Mouse (Mus musculus) heart, embryonic 12.5 days (tissue): ENCODE measurements around the gene Epc2. TPM values are rescaled to one million over a fixed set of nuclear protein-coding genes. Genes with fewer than 3 reads are reported as not detected.
"Not testable (repeated sequence)": the region's sequence is repeated elsewhere in the genome, so short reads cannot be mapped to it uniquely, and the experiment has no call there.

Experiments used
- ATAC-seq: fragments of 200-750 bp; cut with Nextera tagmentation; 2 replicates; pipeline ENCODE4 v1.8.0; 2017; ENCODE audit warnings: moderate TSS enrichment, moderate library complexity; ENCODE audit not compliant: insufficient number of reproducible peaks, low FRiP score
- H3K27ac ChIP-seq: fragments of 300-500 bp; sonication (generic); 2 replicates; pipeline ENCODE4 v1.5.1; 2016; ENCODE audit warnings: mild to moderate bottlenecking, moderate library complexity; ENCODE audit not compliant: poor library complexity, severe bottlenecking
- H3K27me3 ChIP-seq: fragments of 300-500 bp; sonication (generic); replicated peaks from 2 replicates; pipeline ENCODE4 v1.6.1; 2016; ENCODE audit warnings: mild to moderate bottlenecking, moderate library complexity
- H3K36me3 ChIP-seq: fragments of 300-500 bp; sonication (generic); 2 replicates; pipeline ENCODE4 v1.6.1; 2016; ENCODE audit warnings: mild to moderate bottlenecking, moderate library complexity
- H3K4me1 ChIP-seq: fragments of 300-500 bp; sonication (generic); replicated peaks from 2 replicates; pipeline ENCODE4 v1.6.1; 2016; ENCODE audit warnings: mild to moderate bottlenecking
- H3K4me2 ChIP-seq: fragments of 300-500 bp; sonication (generic); 2 replicates; pipeline ENCODE4 v1.6.1; 2016; ENCODE audit warnings: mild to moderate bottlenecking, moderate library complexity
- H3K4me3 ChIP-seq: fragments of 300-500 bp; sonication (generic); 2 replicates; pipeline ENCODE4 v1.5.1; 2016; ENCODE audit warnings: mild to moderate bottlenecking
- H3K9ac ChIP-seq: fragments of 300-500 bp; sonication (generic); 2 replicates; pipeline ENCODE4 v1.6.1; 2016; ENCODE audit warnings: mild to moderate bottlenecking, moderate library complexity
- H3K9me3 ChIP-seq: fragments of 300-500 bp; sonication (generic); replicated peaks from 2 replicates; pipeline ENCODE4 v1.6.1; 2016; ENCODE audit warnings: mild to moderate bottlenecking, moderate library complexity
- WGBS: fragments of 180-500 bp; shearing (Covaris S2); methylation state at CpG from one replicate; pipeline ENCODE4 v1.1.7; 2016; 5-methylcytosine and 5-hydroxymethylcytosine counted together
- polyA plus RNA-seq: library from polyadenylated mRNA; unstranded; fragments of >200 nt; fragmentation: Nextera tagmentation; extraction: Ambion mirVana; gene quantifications from 2 replicates; pipeline ENCODE4 v1.2.1, GENCODE M21; 2016

The Epc2 gene
- polyA plus RNA-seq, 1 experiment from 2014 or later: 5.5 TPM

DNA sequence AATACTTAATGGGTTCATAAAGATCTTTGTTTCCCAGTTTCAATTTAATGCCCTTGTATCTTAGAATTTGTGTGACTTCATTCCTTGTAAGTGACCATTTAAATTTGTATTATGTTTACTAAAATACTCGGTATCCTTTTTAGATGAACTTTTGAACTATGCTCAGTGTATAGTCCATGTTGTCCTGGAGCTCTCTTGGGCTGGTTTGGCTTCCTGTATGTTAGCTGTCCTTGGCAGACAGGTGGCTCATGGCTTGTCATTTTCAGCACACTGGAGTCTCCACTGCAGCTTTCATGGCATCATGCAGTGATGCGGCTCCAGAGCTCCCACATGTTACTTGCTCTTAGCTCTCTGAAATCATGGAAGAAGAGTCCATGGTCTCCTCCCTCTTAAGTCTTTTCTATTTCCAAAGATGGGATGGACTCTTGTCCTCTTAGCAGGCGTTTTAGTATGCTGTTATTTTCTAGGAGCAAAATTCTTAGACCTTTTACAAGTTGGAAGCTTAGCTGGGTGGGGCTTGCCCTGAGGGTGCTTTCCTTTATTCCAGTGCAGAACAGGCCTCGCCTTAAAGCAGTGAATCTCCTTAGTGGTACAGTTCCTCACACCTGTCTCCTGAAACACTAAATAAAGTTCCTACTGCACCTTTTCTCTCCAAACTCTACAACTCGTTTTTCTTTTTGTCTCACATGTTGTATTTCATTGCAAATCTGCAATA is 20.5 kb downstream of the Epc2 start:
- Histone ChIP-seq H3K9ac (no peak overlapping the region), H3K4me1 (peaks cover 21% of the 10 kb centered on the region), H3K9me3 (no peaks in the 10 kb centered on the region), H3K4me3 (no peak overlapping the region), H3K4me2 (no peak overlapping the region), H3K36me3 (no peaks in the 10 kb centered on the region), H3K27me3 (no peaks in the 10 kb centered on the region), H3K27ac (no peak overlapping the region)
- ATAC-seq: no peak
- 73% methylated on average over 5 of the region's 5 CpGs for WGBS

GRCm38 (mm10) chr2:49472443-49472842 is 21.2 kb downstream of the Epc2 start:
- H3K9ac ChIP-seq: no peak overlapping the region
- H3K27ac ChIP-seq: no peak overlapping the region
- no peak for ATAC-seq
- no peak overlapping the region for H3K4me2 ChIP-seq
- H3K9me3 ChIP-seq: no peaks in the 10 kb centered on the region
- peaks cover 21% of the 10 kb centered on the region for H3K4me1 ChIP-seq
- H3K36me3 ChIP-seq: no peaks in the 10 kb centered on the region
- H3K4me3 ChIP-seq: no peak overlapping the region
- 75% methylated on average over 6 of the region's 6 CpGs for WGBS
- H3K27me3 ChIP-seq: no peaks in the 10 kb centered on the region

GRCm38 (mm10) chr2:49482146-49482545 is 30.9 kb downstream of the Epc2 start:
- Histone ChIP-seq H3K4me2 (no peak overlapping the region), H3K9ac (no peak overlapping the region), H3K4me3 (no peak overlapping the region), H3K4me1 (peaks cover 3% of the 10 kb centered on the region; the same call in 1 of the 2 replicates), H3K27ac (no peak overlapping the region), H3K36me3 (no peaks in the 10 kb centered on the region), H3K9me3 (no peaks in the 10 kb centered on the region), H3K27me3 (no peaks in the 10 kb centered on the region)
- no peak for ATAC-seq

- Histone ChIP-seq H3K27me3 (no peaks in the 10 kb centered on the region), H3K9ac (no peak overlapping the region), H3K27ac (no peak overlapping the region), H3K9me3 (no peaks in the 10 kb centered on the region), H3K4me1 (peaks cover 3% of the 10 kb centered on the region; the same call in 1 of the 2 replicates), H3K4me3 (no peak overlapping the region), H3K4me2 (no peak overlapping the region), H3K36me3 (no peaks in the 10 kb centered on the region)
- ATAC-seq: no peak
- 93% methylated on average over 5 of the region's 5 CpGs for WGBS
Measured at GRCm38 (mm10) chr2:49483382-49483781, 32.1 kb downstream of the Epc2 start.

GRCm38 (mm10) chr2:49501435-49501834 is 50.1 kb downstream of the Epc2 start:
- Histone ChIP-seq H3K9me3 (no peaks in the 10 kb centered on the region), H3K27me3 (no peaks in the 10 kb centered on the region), H3K4me3 (no peak overlapping the region), H3K27ac (no peak overlapping the region), H3K4me2 (no peak overlapping the region), H3K36me3 (0 out of 2 replicates have a peak, but pooled peaks cover 3% of the 10 kb centered on the region), H3K4me1 (0 out of 2 replicates have a peak, but pooled peaks cover 6% of the 10 kb centered on the region), H3K9ac (no peak overlapping the region)
- WGBS: 49% methylated on average over 4 of the region's 4 CpGs
- no peak for ATAC-seq

- no peaks in the 10 kb centered on the region for H3K27me3 ChIP-seq
- H3K4me3 ChIP-seq: no peak overlapping the region
- ATAC-seq: no peak
- no peak overlapping the region for H3K9ac ChIP-seq
- WGBS: 47% methylated on average over 3 of the region's 3 CpGs
- H3K4me1 ChIP-seq: 0 out of 2 replicates have a peak, but pooled peaks cover 6% of the 10 kb centered on the region
- H3K9me3 ChIP-seq: no peaks in the 10 kb centered on the region
- H3K27ac ChIP-seq: no peak overlapping the region
- H3K36me3 ChIP-seq: 0 out of 2 replicates have a peak, but pooled peaks cover 3% of the 10 kb centered on the region
- H3K4me2 ChIP-seq: no peak overlapping the region
Measured at GRCm38 (mm10) chr2:49503596-49503995, 52.3 kb downstream of the Epc2 start.

DNA sequence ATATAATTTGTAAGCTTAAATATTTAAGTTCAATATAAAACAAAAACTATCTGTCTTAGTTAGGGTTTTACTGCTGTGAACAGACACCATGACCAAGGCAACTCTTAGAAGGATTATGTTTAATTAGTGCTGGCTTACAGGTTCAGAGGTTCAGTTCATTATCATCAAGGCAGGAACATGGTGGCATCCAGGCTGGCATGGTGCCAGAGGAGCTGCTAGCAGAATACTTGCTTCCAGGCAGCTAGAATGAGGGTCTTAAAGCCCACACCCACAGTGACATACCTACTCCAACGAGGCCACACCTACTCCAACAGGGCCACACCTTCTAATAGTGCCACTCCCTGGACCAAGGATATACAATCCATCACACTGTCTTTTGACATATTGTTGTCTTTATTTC is 53.9 kb downstream of the Epc2 start:
- H3K9ac ChIP-seq, ATAC-seq, H3K4me1 ChIP-seq, H3K9me3 ChIP-seq, H3K27me3 ChIP-seq, H3K4me3 ChIP-seq, H3K27ac ChIP-seq, H3K36me3 ChIP-seq, H3K4me2 ChIP-seq: not testable (repeated sequence)
- WGBS: 93% methylated on average over 1 of the region's 1 CpGs

DNA sequence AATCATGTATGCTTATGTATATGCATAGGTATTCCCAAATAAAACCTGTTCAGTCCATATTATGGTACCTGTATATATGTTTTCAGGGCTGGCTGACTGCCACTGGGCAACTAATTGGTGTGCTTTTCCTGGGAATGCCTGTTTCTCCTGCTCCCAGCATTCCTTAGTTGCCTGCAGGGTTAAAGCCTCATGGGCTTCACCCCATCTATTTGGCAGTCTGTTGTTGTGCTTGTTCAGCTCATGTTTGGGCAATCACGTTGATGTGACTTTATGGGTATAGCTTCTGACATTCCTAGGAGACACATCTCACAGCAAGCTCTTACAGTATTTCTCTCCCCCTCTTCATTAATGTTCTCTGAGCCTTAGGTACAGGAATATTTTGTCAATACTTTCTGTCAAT is 59.5 kb downstream of the Epc2 start:
- Histone ChIP-seq H3K9ac (no peak overlapping the region), H3K4me2 (no peak overlapping the region), H3K4me1 (peaks cover 20% of the 10 kb centered on the region), H3K36me3 (no peaks in the 10 kb centered on the region), H3K27ac (no peak overlapping the region), H3K4me3 (no peak overlapping the region), H3K9me3 (no peaks in the 10 kb centered on the region), H3K27me3 (no peaks in the 10 kb centered on the region)
- 43% methylated on average over 1 of the region's 1 CpGs for WGBS
- ATAC-seq: no peak

GRCm38 (mm10) chr2:49516011-49516410 is 64.7 kb downstream of the Epc2 start:
- Histone ChIP-seq H3K4me1 (peaks cover 30% of the 10 kb centered on the region), H3K36me3 (no peaks in the 10 kb centered on the region), H3K9me3 (no peaks in the 10 kb centered on the region), H3K27ac (no peak overlapping the region), H3K4me3 (no peak overlapping the region), H3K9ac (no peak overlapping the region), H3K27me3 (no peaks in the 10 kb centered on the region), H3K4me2 (no peak overlapping the region)
- no peak for ATAC-seq
- 43% methylated on average over 2 of the region's 2 CpGs for WGBS

- Histone ChIP-seq H3K4me3 (no peak overlapping the region), H3K36me3 (peaks cover 4% of the 10 kb centered on the region; the same call in 1 of the 2 replicates), H3K9me3 (no peaks in the 10 kb centered on the region), H3K27me3 (no peaks in the 10 kb centered on the region), H3K4me1 (peaks cover 24% of the 10 kb centered on the region), H3K27ac (no peak overlapping the region), H3K9ac (no peak overlapping the region), H3K4me2 (no peak overlapping the region)
- 85% methylated on average over 2 of the region's 2 CpGs for WGBS
- ATAC-seq: no peak
Measured at GRCm38 (mm10) chr2:49520409-49520808, 69.1 kb downstream of the Epc2 start.

- H3K27me3 ChIP-seq: no peaks in the 10 kb centered on the region
- ATAC-seq: no peak
- H3K4me2 ChIP-seq: no peak overlapping the region
- H3K9me3 ChIP-seq: no peaks in the 10 kb centered on the region
- H3K9ac ChIP-seq: no peak overlapping the region
- no peak overlapping the region for H3K27ac ChIP-seq
- WGBS: 68% methylated on average over 1 of the region's 1 CpGs
- no peak overlapping the region for H3K4me3 ChIP-seq
- H3K36me3 ChIP-seq: peaks cover 4% of the 10 kb centered on the region; the same call in 1 of the 2 replicates
- H3K4me1 ChIP-seq: peaks cover 18% of the 10 kb centered on the region
Measured at GRCm38 (mm10) chr2:49520989-49521388, 69.7 kb downstream of the Epc2 start.

- peaks cover 4% of the 10 kb centered on the region; the same call in 1 of the 2 replicates for H3K36me3 ChIP-seq
- WGBS: 84% methylated on average over 2 of the region's 2 CpGs
- H3K9me3 ChIP-seq: no peaks in the 10 kb centered on the region
- no peak overlapping the region for H3K27ac ChIP-seq
- no peak overlapping the region for H3K9ac ChIP-seq
- ATAC-seq: no peak
- no peaks in the 10 kb centered on the region for H3K27me3 ChIP-seq
- H3K4me1 ChIP-seq: peaks cover 16% of the 10 kb centered on the region
- no peak overlapping the region for H3K4me3 ChIP-seq
- no peak overlapping the region for H3K4me2 ChIP-seq
Measured at GRCm38 (mm10) chr2:49521564-49521963, 70.3 kb downstream of the Epc2 start.
